Mouse (Mus musculus) layer of hippocampus, adult 9-10 months (tissue): ENCODE measurements at regions not wholly inside any gene's neighbourhood (a gene's known extent, or its start where the extent isn't known, plus 50 kb on each side); places are given as distances from the start of the nearest gene placed in this dataset.

Experiments used
- DNase-seq: peaks from one replicate; pipeline ENCODE4 v3.0.0; 2022; ENCODE audit warnings: low spot score

GRCm38 (mm10) chr19:56177231-56177745 is 109.6 kb upstream of the Habp2 start:
- DNase-seq = no peak

GRCm38 (mm10) chr19:56185756-56186155 is 101.2 kb upstream of the Habp2 start:
- no peak for DNase-seq

GRCm38 (mm10) chr19:56189185-56189584 is 97.8 kb upstream of the Habp2 start:
- DNase-seq = no peak

GRCm38 (mm10) chr19:56190222-56190621 is 96.7 kb upstream of the Habp2 start:
- no peak for DNase-seq

- no peak for DNase-seq
These were observed 88.3 kb upstream of the Habp2 start for GRCm38 (mm10) chr19:56198474-56199236.

- DNase-seq = no peak
These were observed 87.4 kb upstream of the Habp2 start for GRCm38 (mm10) chr19:56199401-56200150.

GRCm38 (mm10) chr19:56201007-56201682 is 85.8 kb upstream of the Habp2 start:
- no peak for DNase-seq

GRCm38 (mm10) chr19:56201738-56202480 is 85.0 kb upstream of the Habp2 start:
- DNase-seq = no peak

GRCm38 (mm10) chr19:56202481-56203130 is 84.3 kb upstream of the Habp2 start:
- DNase-seq = no peak

GRCm38 (mm10) chr19:56218536-56218935 is 68.4 kb upstream of the Habp2 start:
- no peak for DNase-seq

- no peak for DNase-seq
These were observed 66.1 kb upstream of the Habp2 start for GRCm38 (mm10) chr19:56220724-56221407.

GRCm38 (mm10) chr19:56222496-56222895 is 64.4 kb upstream of the Habp2 start:
- DNase-seq = no peak

GRCm38 (mm10) chr19:56225039-56225438 is 61.9 kb upstream of the Habp2 start:
- no peak for DNase-seq

GRCm38 (mm10) chr19:56225518-56225917 is 61.4 kb upstream of the Habp2 start:
- DNase-seq = no peak

- DNase-seq = no peak
These were observed 58.4 kb upstream of the Habp2 start for GRCm38 (mm10) chr19:56228586-56228985.

GRCm38 (mm10) chr19:56231430-56231829 is 55.5 kb upstream of the Habp2 start:
- DNase-seq = no peak

- no peak for DNase-seq
These were observed 55.1 kb upstream of the Habp2 start for GRCm38 (mm10) chr19:56231849-56232248.

- no peak for DNase-seq
These were observed 54.7 kb upstream of the Habp2 start for GRCm38 (mm10) chr19:56232269-56232668.

GRCm38 (mm10) chr19:56232950-56233349 is 54.0 kb upstream of the Habp2 start:
- no peak for DNase-seq

GRCm38 (mm10) chr19:56235040-56235439 is 51.9 kb upstream of the Habp2 start:
- DNase-seq = no peak
